Mouse (Mus musculus) olfactory bulb, adult 2 months (tissue): Measurements from ENCODE around the gene Fuz. TPM values are rescaled to one million over a fixed set of nuclear protein-coding genes. Genes with fewer than 3 reads are reported as not detected.

ENCODE experiments used
- H3K27ac ChIP-seq: fragments of 200-500 bp; 2 replicates; pipeline ENCODE4 v1.5.1; 2012; ENCODE audit warnings: low read depth, low read length; ENCODE audit not compliant: insufficient read depth
- H3K4me1 ChIP-seq: fragments of 200-500 bp; 2 replicates; pipeline ENCODE4 v1.6.1; 2012; ENCODE audit warnings: low read length; ENCODE audit not compliant: control insufficient read depth, insufficient read depth
- H3K4me3 ChIP-seq: fragments of 200-500 bp; 2 replicates; pipeline ENCODE4 v1.5.1; 2012; ENCODE audit warnings: mild to moderate bottlenecking, low read depth, low read length, moderate library complexity; ENCODE audit not compliant: insufficient read depth
- CTCF ChIP-seq: fragments of 200-500 bp; IDR thresholded peaks from 2 replicates; pipeline ENCODE4 v1.5.1; 2012; ENCODE audit warnings: low read depth, mild to moderate bottlenecking, low read length, moderate library complexity; ENCODE audit not compliant: insufficient read depth
- POLR2A ChIP-seq: fragments of 200-500 bp; IDR thresholded peaks from 2 replicates; pipeline ENCODE4 v1.6.1; 2012; ENCODE audit warnings: mild to moderate bottlenecking, low read depth, low read length, moderate library complexity; ENCODE audit not compliant: insufficient read depth
- WGBS: fragments of 180-500 bp; shearing (Covaris S2); methylation state at CpG from one replicate; pipeline ENCODE4 v1.1.7; 2018; 5-methylcytosine and 5-hydroxymethylcytosine counted together
- polyA plus RNA-seq: library from polyadenylated mRNA; stranded (reverse); fragments of >200 nt; gene quantifications from 2 replicates; pipeline ENCODE4 v1.2.4, GENCODE M21; 2012; ENCODE audit warnings: low replicate concordance; ENCODE audit not compliant: missing spikeins, insufficient read depth, insufficient read length

The Fuz gene
- polyA plus RNA-seq, 1 experiment: not detected

- no peak overlapping the region for H3K27ac ChIP-seq
- 75% methylated on average over 14 of the region's 14 CpGs for WGBS
- no peak overlapping the region for H3K4me3 ChIP-seq
- no peak for TF ChIP-seq CTCF
- TF ChIP-seq POLR2A: no peak
- no peaks in the 10 kb centered on the region for H3K4me1 ChIP-seq
These were observed 18.0 kb upstream of the Fuz start for GRCm38 (mm10) chr7:44877833-44878232.

GRCm38 (mm10) chr7:44883036-44883435 is 12.8 kb upstream of the Fuz start:
- H3K27ac ChIP-seq: no peak overlapping the region
- no peak overlapping the region for H3K4me3 ChIP-seq
- 91% methylated on average over 3 of the region's 3 CpGs for WGBS
- H3K4me1 ChIP-seq: 0 out of 2 replicates have a peak, but pooled peaks cover 10% of the 10 kb centered on the region
- TF ChIP-seq CTCF (no peak), POLR2A (no peak)

- H3K27ac ChIP-seq: no peak overlapping the region
- TF ChIP-seq CTCF (no peak), POLR2A (no peak)
- H3K4me1 ChIP-seq: peaks cover 24% of the 10 kb centered on the region
- H3K4me3 ChIP-seq: no peak overlapping the region
- WGBS: 96% methylated on average over 5 of the region's 5 CpGs
These were observed 11.2 kb upstream of the Fuz start for GRCm38 (mm10) chr7:44884637-44885036.

- no peak for TF ChIP-seq POLR2A
- no peak for TF ChIP-seq CTCF
- Histone ChIP-seq H3K27ac (no peak overlapping the region), H3K4me1 (peaks cover 38% of the 10 kb centered on the region), H3K4me3 (no peak overlapping the region)
- 83% methylated on average over 7 of the region's 7 CpGs for WGBS
These were observed 8.9 kb upstream of the Fuz start for GRCm38 (mm10) chr7:44886964-44887363.

GRCm38 (mm10) chr7:44888256-44889105 is 7.4 kb upstream of the Fuz start:
- no peak for TF ChIP-seq POLR2A
- no peak for TF ChIP-seq CTCF
- H3K4me1 ChIP-seq: peaks cover 43% of the 10 kb centered on the region
- 35% methylated on average over 13 of the region's 13 CpGs for WGBS
- H3K27ac ChIP-seq: peak overlapping the region; percentile 24; the same call in 1 of the 2 replicates
- no peak overlapping the region for H3K4me3 ChIP-seq

GRCm38 (mm10) chr7:44890180-44890579 is 5.7 kb upstream of the Fuz start:
- no peak for TF ChIP-seq POLR2A
- H3K27ac ChIP-seq: no peak overlapping the region
- peaks cover 42% of the 10 kb centered on the region for H3K4me1 ChIP-seq
- H3K4me3 ChIP-seq: no peak overlapping the region
- 84% methylated on average over 7 of the region's 7 CpGs for WGBS

- TF ChIP-seq CTCF: no peak
- TF ChIP-seq POLR2A: no peak
- Histone ChIP-seq H3K4me1 (peaks cover 39% of the 10 kb centered on the region), H3K27ac (no peak overlapping the region), H3K4me3 (peak overlapping the region; percentile 73)
- 9% methylated on average over 4 of the region's 4 CpGs for WGBS
These were observed 5.1 kb upstream of the Fuz start for GRCm38 (mm10) chr7:44890737-44891136.

GRCm38 (mm10) chr7:44891611-44892010 is 4.3 kb upstream of the Fuz start:
- no peak for TF ChIP-seq POLR2A
- no peak for TF ChIP-seq CTCF
- Histone ChIP-seq H3K27ac (no peak overlapping the region), H3K4me3 (peak overlapping the region; percentile 73), H3K4me1 (peaks cover 38% of the 10 kb centered on the region)
- WGBS: 3% methylated on average over 6 of the region's 6 CpGs

- peaks cover 44% of the 10 kb centered on the region for H3K4me1 ChIP-seq
- peak; percentile 83 for TF ChIP-seq POLR2A
- TF ChIP-seq CTCF: no peak
These were observed 3.5 kb upstream of the Fuz start, which contains the start of gene Med25 for GRCm38 (mm10) chr7:44892276-44892921. Gene Med25, minus strand, starts transcription at chr7:44892712.

More at GRCm38 (mm10) chr7:44892276-44892921, 3.5 kb upstream of the Fuz start, which contains the start of gene Med25:
- WGBS: under 1% methylated on average over 56 of the region's 56 CpGs
- peak within 1 kb of the TSS; percentile 96 for H3K27ac ChIP-seq
- peak within 1 kb of the TSS; percentile 73 for H3K4me3 ChIP-seq
